ENCODE assay signal across 12 mouse cellular contexts in the genomic region with DNA sequence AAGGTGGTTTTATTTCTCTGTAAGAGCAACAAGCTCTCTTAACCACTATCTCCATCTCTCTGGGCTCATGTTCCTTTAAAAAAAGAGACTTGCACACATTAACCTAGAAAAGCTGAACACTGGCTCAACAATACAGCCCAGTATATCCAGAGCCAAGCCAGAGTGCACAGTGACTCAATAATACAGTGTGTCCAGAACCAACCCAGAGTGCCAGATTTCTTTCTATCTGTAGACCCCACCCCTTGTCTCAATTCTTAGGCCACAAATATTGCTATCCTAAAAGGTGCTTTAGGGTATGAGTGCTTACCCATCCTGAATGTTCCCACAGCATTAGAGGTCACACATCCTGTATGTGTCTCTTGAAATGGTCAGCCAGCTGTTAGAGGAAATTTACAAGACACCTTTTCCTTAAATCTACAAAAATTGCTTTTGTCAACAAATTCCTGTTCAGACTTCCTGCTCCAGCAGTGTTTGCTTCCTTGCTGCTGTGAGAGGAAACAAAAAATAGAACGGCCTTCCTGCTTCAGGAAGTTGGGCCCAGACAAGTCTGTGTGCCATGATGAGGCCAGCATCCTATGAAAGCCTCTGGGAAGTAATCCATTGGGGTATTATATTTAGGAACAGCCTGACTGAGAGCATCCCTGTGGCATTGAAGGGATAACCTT.
A peak's percentile ranks its signal among the peaks of the same experiment; 100 is the strongest.
DNase-seq lines count a peak whose midpoint lies in the region; ATAC-seq lines count a peak whose summit lies in the region.
"Had no signal": no experiment of that assay in that cellular context is flagged by ENCODE, and none has a peak within 500 bp of the region (broad histone marks: within the 10 kb centered on the region; RNA-seq: fewer than 3 reads in every experiment).

No protein-coding gene starts in this region.

- no peaks in the 10 kb centered on the region for H3K27me3 ChIP-seq in midbrain, embryonic 16.5 days (ENCODE audit: control insufficient read depth, insufficient read depth, low read depth, low read length)
- H3K27me3 ChIP-seq in midbrain, embryonic 15.5 days (replicated peaks): no peaks in the 10 kb centered on the region
- H3K27me3 ChIP-seq: megakaryocyte, embryonic 14.5 days had no signal

- H3K36me3 ChIP-seq in midbrain, embryonic 16.5 days (ENCODE audit: control insufficient read depth, insufficient read depth, low read length): no peaks in the 10 kb centered on the region
- H3K36me3 ChIP-seq in midbrain, embryonic 15.5 days (replicated peaks): no peaks in the 10 kb centered on the region

- no peak for ATAC-seq in midbrain, embryonic 16.5 days
- ATAC-seq in midbrain, embryonic 15.5 days (replicated peaks): no peak; the same call in 1 of the 2 replicates
- ATAC-seq: forebrain, embryonic 14.5 days had no signal

- no peak overlapping the region for H3K4me3 ChIP-seq in midbrain, embryonic 16.5 days (ENCODE audit: low read depth, low read length)
- no peak overlapping the region for H3K4me3 ChIP-seq in midbrain, embryonic 15.5 days
- H3K4me3 ChIP-seq: megakaryocyte, embryonic 14.5 days had no signal

- H3K9me3 ChIP-seq in midbrain, embryonic 16.5 days (replicated peaks; ENCODE audit: control insufficient read depth, low read length, poor library complexity, severe bottlenecking): no peaks in the 10 kb centered on the region
- no peaks in the 10 kb centered on the region for H3K9me3 ChIP-seq in midbrain, embryonic 15.5 days
- H3K9me3 ChIP-seq: megakaryocyte, embryonic 14.5 days had no signal

- peak; percentile 28 for DNase-seq in adrenal gland, adult 2 months
- no peak for DNase-seq in adrenal gland, postnatal 36 days
- DNase-seq in kidney, postnatal 10 days: peak; percentile 43
- DNase-seq in retina, postnatal 1 day: no peak
- no peak for DNase-seq in c-Kit-positive CD71-positive TER-119-positive erythroid progenitor cells, embryonic 14.5 days (ENCODE audit: low spot score)
- no peak for DNase-seq in embryo, embryonic 9.5 days (ENCODE audit: extremely low spot score)
- DNase-seq: cerebellum, adult 11-12 months; layer of hippocampus, adult 9-11 months had no signal

- H3K9ac ChIP-seq in midbrain, embryonic 16.5 days (ENCODE audit: low read depth, low read length): no peak overlapping the region
- H3K9ac ChIP-seq in midbrain, embryonic 15.5 days: no peak overlapping the region

- WGBS in midbrain, embryonic 16.5 days: 85% methylated on average over 1 of the region's 1 CpGs
- 92% methylated on average over 1 of the region's 1 CpGs for WGBS in midbrain, embryonic 15.5 days

- H3K4me1 ChIP-seq in midbrain, embryonic 16.5 days (ENCODE audit: control insufficient read depth, insufficient read depth, low read length): no peaks in the 10 kb centered on the region
- no peaks in the 10 kb centered on the region for H3K4me1 ChIP-seq in midbrain, embryonic 15.5 days

- H3K4me2 ChIP-seq in midbrain, embryonic 16.5 days (ENCODE audit: low read length): no peak overlapping the region
- H3K4me2 ChIP-seq in midbrain, embryonic 15.5 days: no peak overlapping the region

- 0 out of 2 replicates have a peak overlapping the region, but pooled peaks have one; percentile 25 for H3K27ac ChIP-seq in midbrain, embryonic 16.5 days (ENCODE audit: low read length)
- no peak overlapping the region for H3K27ac ChIP-seq in midbrain, embryonic 15.5 days

Comparison
In these comparisons a context has a peak if more than half of its experiments do, and no peak if none do; other contexts are left out.
1. DNase-seq: peak in adrenal gland, adult 2 months (single experiment) and kidney, postnatal 10 days (single experiment); none in adrenal gland, postnatal 36 days (0 of 2), retina, postnatal 1 day (single experiment), c-Kit-positive CD71-positive TER-119-positive erythroid progenitor cells, embryonic 14.5 days (single experiment) and embryo, embryonic 9.5 days (single experiment).